Mouse (Mus musculus) spleen, postnatal 14 days (tissue): ENCODE data around the gene Mettl25.

Experiments used
- DNase-seq, 2 experiments: peaks; one replicate each; pipeline ENCODE4 v3.0.0; 2021 to 2022; ENCODE audit warnings: low spot score in 2 of 2

Gene Mettl25

DNA sequence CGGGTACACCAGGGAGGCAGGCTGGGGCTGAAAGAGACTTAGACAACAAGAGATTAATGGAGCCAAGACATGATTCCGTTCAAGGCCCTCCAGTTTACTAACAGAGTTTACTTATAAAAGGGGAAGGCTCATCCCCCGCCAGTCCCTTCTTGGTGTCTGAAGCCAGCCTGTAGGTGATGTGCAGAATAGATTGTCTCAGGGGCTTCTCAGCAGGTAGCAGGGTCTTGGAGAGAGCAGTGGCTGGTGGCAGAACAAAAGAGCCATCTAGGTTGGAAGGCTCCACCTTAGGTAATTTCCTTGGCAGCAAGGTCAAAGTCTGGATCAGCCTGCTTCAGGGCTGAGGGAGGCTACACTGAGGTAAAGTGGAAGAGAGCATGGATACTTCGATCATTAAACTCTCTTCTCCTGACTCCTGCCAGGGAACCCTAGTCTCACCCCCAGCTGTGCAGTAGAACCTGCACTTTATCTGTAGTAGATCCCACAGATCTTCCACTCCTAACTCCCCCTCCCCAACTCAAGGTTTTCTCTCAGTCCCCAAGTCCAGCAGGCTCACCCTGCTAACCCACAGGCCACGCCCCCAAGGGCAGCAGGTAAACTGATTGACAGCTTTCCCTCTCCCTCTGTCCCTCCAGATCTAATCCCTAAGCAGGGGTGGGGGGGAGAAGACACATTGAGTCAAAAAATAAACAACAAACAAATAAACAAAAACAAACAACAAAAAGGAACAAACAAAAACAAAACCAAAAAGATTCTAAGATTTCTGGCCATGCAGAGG, 87.2 kb downstream of the Mettl25 start:
- no peak for DNase-seq

DNA sequence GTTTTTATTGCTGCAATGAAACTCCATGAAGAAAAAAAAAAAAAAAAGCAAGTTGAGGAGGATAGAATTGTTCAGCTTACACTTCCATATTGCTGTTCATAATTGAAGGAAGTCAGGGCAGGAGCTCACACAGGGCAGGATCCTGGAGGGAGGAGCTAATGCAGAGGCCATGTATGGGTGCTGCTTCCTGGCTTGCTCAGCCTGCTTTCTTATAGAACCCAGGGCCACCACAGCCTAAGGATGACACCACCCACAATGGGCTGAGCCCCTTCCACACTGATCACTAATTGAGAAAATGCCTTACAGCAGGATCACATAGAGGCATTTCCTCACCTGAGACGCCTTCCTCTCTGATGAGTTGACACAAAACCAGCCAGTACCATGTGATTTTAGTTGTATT, 95.2 kb downstream of the Mettl25 start:
- no peak for DNase-seq

DNA sequence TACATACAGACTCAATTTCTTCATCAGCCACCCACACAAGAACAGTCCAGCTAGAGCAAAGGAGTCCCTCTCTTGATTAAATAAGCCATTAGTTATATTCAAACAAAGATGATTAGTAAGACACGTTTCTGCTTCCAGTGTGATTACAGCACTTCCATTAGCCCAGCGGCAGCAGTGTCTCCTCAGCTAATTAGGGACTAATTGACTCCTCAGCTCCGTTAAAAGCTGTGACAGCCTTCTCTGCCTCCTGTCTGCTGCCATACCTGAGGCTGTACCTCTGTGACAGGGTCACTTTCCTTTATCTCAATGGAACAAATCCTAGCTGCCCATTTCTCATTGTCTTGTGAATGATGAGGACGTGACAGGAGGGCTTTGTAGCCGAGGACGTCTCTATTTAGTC, 99.4 kb downstream of the Mettl25 start:
- DNase-seq, result no peak

DNA sequence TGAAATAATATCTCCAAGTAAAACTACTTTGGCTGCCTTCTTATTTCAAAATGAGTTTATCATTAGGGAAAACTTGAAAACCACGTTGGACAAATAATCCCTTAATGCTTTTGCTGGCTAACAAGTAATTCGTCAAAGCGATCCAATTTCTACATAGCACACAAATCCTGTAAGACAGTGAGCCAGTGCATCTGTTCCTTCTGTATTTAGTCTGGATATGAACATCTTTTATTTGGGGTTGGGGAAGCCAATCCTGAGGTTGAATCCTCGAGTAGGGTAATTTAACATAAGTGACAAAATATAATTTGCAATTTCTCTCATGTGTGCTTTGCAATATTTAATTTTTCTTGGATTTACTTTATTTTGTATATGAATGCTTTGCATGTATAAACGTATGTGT, 102.2 kb downstream of the Mettl25 start:
- DNase-seq, result no peak

DNA sequence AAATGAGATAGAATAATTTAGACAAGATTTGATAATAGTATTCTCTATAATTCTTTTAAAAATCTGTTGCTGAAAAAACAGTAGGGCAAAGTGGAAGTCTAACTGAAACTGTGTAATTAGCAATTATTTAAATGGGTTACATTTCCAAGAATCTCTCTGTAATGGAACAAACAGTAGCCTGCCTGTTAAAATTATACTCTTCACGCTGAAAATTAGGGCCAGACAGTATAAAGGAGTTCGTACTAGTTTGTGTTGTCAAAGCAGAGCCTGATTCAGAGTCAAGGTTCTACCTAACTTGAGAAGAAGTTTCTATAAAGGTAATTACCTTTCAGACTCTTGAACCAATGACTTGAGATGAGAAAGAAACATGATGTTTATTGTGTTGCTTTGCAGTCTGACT, 113.4 kb downstream of the Mettl25 start:
- no peak for DNase-seq

DNA sequence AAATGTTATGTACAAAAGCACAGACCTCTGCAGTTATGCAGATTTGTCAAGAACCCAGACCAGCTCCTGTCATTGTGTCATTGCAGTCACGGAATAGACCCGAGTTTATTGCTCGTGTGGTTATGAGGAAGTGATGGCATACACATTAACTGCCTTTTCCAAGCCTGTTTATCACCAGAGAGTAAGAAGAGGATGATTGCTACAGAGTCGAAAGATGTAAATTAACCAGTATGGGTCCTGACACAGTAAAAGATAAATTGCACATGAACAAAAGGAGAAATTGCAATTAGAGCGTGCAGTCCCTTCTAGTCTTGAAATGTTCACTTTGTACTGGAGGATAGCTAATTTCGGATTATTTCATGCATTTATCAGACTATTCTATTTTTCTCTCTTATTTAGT, 113.8 kb downstream of the Mettl25 start:
- DNase-seq, result no peak

DNA sequence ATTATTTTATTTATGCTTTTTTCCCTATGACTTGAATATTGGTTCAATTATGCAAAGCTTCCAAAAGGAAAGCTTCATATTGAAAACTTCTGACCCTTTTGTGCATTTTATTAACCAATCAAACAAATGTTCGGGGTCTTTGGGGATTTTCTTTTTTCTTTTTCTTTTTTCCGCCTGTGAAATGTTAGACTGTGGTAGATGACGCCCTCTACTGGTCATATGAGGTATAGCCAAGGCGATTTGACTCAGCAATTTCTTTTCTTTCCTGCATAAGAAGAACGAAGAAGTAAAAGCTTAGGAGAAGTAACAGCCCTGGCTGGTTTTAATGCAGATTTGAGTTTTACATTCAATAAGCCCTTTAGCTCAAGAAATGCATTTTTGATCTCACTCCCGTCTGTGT, 126.3 kb downstream of the Mettl25 start:
- no peak for DNase-seq

DNA sequence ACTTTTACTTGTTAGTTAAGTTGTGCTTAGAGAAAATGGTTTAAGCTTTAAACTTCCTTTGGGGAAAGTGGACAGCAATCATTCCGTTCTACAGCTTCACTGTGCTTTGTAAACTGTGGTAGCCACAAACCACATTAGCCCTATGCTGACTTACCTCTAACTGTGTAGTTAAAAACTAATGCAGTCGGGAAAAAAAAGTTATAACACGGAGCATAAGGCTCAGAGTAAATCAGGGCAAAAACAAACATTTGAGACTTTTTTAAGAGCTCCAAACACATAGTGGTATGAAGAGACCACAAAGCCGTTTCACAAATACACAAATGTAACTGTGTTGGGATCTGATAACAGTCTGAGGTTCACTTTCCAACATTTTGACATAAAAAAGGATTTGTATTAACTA, 126.8 kb downstream of the Mettl25 start:
- DNase-seq, result no peak

DNA sequence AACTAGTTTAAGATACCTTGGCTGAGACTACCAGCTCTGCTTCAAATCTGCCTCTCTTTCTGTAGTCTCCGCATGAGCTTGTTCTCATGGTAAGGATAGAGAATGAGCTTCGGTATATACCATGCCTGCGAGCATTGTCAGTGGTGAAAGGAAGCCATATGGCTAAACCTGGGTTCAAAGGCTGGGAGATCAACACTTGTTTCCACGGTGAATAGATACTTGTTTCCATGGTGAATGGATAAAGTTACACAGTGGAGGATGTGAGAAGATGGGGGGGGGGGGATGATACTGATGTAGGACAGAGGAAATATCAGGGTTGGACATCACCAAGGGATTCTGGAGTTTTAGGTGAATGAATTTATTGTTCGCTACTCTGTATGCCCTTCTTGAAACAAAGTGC, 128.0 kb downstream of the Mettl25 start:
- DNase-seq, result no peak
